Mouse (Mus musculus) bone marrow macrophage, adult 2 months (primary cell): ENCODE results near the gene Nt5e. TPM values are rescaled to one million over a fixed set of nuclear protein-coding genes. Genes with fewer than 3 reads are reported as not detected.

ENCODE experiments used
- H3K27ac ChIP-seq: 2 replicates; pipeline ENCODE4 v1.5.1; 2012; ENCODE audit warnings: low read depth, low read length; ENCODE audit not compliant: insufficient read depth
- H3K4me1 ChIP-seq: 2 replicates; pipeline ENCODE4 v1.6.1; 2012; ENCODE audit warnings: low read length; ENCODE audit not compliant: control insufficient read depth, insufficient read depth
- H3K4me3 ChIP-seq: 2 replicates; pipeline ENCODE4 v1.5.1; 2012; ENCODE audit warnings: mild to moderate bottlenecking, low read length, moderate library complexity; ENCODE audit not compliant: insufficient read depth
- CTCF ChIP-seq: IDR thresholded peaks from 2 replicates; pipeline ENCODE4 v1.5.1; 2012; ENCODE audit warnings: low read depth, mild to moderate bottlenecking, low read length, moderate library complexity
- POLR2A ChIP-seq: IDR thresholded peaks from 2 replicates; pipeline ENCODE4 v1.6.1; 2012; ENCODE audit warnings: mild to moderate bottlenecking, low read depth, low read length, borderline replicate concordance
- polyA plus RNA-seq: library from polyadenylated mRNA; stranded (reverse); fragments of >200 nt; gene quantifications from 2 replicates; pipeline ENCODE4 v1.2.4, GENCODE M21; 2012; ENCODE audit not compliant: missing spikeins, insufficient read depth, insufficient read length

The Nt5e gene
- polyA plus RNA-seq, 1 experiment = 0.15 TPM

DNA sequence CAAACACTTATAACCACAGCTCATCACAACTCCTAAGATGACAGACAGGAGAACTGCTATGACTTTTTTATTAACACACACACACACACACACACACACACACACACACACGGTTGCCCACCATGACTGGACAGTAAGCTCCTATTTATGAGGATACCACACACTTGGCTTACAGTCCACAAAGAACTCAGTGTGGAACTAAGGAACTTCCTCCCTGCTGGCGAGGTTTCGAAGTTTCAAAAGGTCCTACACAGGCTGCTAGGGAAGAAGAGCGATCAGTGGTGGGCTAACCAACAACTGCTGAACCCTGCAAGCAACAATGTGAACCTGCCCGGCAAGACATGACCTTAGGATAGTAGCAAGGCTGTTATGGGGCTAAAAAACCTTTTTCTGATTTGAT, 50.5 kb downstream of the Nt5e start:
- H3K27ac ChIP-seq = no peak overlapping the region
- peaks cover 4% of the 10 kb centered on the region for H3K4me1 ChIP-seq
- H3K4me3 ChIP-seq = no peak overlapping the region

DNA sequence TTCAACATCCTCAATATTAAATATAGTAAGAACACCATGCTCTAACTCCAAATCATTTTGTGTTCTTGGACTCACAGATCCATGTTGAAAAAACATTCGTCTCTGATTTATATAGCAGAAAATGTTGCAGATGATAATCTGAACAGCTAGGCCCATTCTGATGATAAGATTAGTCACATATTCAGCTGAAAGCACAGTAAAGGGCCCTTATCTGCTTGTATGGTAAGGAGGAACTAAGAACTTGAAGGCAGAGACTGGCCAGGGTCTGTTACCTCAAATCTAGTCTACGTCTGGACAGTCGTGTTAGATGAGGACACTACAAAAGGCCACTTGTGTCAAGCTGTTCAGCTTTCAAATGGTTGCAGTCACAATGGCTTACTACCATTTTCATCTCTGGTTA, 52.1 kb downstream of the Nt5e start:
- H3K27ac ChIP-seq = no peak overlapping the region
- no peak for TF ChIP-seq CTCF
- TF ChIP-seq POLR2A = no peak
- no peak overlapping the region for H3K4me3 ChIP-seq
- H3K4me1 ChIP-seq = peaks cover 4% of the 10 kb centered on the region

More for the DNA sequence above, 50.5 kb downstream of the Nt5e start:
- TF ChIP-seq POLR2A (no peak), CTCF (no peak)

DNA sequence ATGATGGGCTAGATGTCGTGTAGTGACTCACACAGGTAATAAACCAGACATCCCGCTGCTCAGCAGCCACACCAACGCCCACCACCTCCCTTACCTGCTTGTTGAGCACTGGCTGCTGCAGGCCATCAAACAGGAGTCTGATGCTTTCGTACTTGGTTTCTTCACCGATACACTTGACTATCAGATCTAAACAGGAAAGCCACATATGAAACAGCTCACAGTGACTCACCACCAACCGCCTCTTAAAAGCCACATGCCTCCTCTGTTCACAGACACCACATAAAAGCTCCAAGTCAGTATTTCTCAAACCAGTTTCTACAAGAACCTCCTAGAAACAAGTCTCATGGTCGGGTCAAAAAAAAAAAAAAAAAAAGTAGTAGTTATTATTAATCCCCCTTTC, 53.1 kb downstream of the Nt5e start:
- H3K27ac ChIP-seq = no peak overlapping the region
- TF ChIP-seq CTCF = no peak
- no peak for TF ChIP-seq POLR2A
- peaks cover 4% of the 10 kb centered on the region for H3K4me1 ChIP-seq
- no peak overlapping the region for H3K4me3 ChIP-seq

DNA sequence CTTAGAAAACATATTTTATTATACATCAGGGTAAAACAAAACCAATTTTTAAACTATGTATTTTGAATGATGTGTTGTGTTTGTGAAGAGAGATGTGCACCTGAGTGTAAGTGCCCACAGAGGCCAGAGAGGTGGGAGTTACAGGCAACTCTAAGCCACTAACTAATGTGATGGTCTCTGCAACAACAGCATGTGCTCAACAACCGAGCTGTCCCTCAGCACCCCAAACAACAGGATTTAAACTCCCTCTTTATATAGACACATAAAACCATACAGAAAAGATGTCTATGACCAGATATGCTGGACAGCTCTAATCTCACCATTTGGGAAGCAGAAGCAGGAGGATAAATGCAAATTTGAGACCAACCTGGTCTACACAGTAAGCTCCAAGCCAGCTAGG, 53.5 kb downstream of the Nt5e start:
- TF ChIP-seq POLR2A = no peak
- TF ChIP-seq CTCF = no peak
- Histone ChIP-seq H3K27ac (no peak overlapping the region), H3K4me3 (no peak overlapping the region), H3K4me1 (peaks cover 4% of the 10 kb centered on the region)

DNA sequence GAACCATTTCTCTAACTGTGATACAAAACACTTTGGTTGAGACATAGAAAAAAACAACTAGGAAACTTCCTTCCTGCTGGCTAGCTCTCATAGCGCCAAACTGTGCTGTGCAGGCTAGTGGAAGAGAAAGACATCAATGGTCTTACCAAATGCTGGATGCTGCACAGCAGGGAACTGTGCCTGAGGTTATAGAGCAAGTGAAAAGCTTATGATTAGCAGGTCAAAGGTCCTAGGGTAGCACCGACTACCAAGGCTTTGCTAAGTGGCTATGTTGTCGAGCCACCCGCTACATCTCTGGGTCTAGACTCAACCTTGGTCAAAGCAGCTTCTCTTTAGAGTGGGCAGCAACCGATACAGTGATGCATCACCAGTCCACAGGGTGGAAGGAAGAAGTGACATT, 61.8 kb downstream of the Nt5e start:
- no peaks in the 10 kb centered on the region for H3K4me1 ChIP-seq
- H3K27ac ChIP-seq = no peak overlapping the region
- no peak overlapping the region for H3K4me3 ChIP-seq
- TF ChIP-seq POLR2A (no peak), CTCF (no peak)

DNA sequence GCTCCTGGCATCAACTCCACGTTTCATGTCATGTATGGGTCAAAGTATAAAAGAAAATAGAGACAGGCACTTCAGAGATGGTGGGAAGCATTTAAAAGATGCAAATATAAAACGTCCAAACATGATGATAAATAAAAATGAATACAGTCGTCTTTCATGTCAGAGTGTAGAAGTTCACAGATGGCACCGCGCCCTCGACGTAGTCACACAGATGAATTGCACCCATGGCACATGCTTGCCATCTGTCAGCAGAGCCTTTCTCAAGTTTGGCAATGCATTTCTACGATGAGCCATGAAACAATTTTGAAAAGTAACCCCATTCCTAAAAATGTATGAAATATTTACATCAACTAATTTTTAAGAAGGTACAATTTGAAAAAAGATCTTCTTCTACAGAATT, 67.9 kb downstream of the Nt5e start:
- TF ChIP-seq POLR2A = no peak
- no peak for TF ChIP-seq CTCF
- Histone ChIP-seq H3K4me3 (no peak overlapping the region), H3K4me1 (no peaks in the 10 kb centered on the region), H3K27ac (no peak overlapping the region)

DNA sequence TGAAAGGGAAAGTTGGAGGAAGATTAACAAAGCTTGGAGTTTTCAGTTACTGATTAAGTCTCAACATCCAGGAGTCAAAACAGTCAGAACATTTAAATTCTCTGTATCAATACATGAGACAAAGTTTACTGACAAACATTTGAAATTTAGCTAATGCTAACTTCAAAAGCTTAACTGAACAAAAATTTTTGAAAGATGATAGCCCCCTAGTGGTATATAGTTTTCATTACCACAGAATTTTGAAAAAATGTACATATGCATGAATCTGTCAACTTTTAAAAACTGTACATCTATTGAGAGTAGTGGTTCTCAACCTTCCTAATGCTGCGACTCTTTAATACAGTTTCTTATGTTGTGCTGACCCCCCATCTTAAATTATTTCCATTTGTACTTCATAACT, 71.5 kb downstream of the Nt5e start:
- TF ChIP-seq CTCF (no peak), POLR2A (no peak)
- Histone ChIP-seq H3K27ac (no peak overlapping the region), H3K4me3 (no peak overlapping the region), H3K4me1 (no peaks in the 10 kb centered on the region)

DNA sequence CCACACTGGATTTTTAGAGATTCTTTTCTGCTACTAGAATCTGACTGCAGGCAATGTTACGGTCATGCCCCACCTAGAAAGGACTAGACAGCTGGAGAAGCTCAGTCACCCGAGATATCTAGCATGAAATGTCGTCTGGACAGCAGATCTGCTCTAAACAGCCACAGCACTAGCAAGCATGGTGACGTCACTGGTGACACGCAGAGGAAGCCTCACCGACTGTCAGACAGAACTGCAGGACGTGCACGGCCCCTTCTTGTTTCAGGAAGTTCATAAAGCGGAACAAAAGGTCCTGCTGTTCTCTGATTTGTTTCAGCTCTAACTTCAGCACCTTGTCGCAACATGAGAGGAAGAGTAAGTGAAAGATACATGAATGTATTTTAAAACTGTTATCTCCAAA, 77.1 kb downstream of the Nt5e start:
- peaks cover 12% of the 10 kb centered on the region for H3K4me1 ChIP-seq

DNA sequence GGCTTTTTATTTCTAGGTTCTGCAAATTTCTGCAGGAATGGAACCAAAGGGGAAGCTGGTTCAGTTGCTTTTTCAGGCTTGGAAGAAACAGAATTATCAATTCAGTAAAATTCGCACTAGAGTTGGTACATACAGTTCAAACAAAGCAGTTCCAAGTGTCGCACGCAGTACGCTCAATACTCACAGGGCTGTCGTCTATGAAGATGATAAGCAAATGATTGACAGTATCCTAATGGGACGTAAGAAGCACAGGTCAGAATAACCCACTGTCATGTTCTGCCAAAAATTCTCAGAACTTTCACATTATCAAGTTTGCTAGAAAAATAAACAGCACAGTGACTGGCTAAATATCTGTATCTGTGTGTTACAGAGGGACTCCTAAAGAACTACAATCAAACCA, 77.5 kb downstream of the Nt5e start:
- Histone ChIP-seq H3K4me3 (no peak overlapping the region), H3K4me1 (peaks cover 12% of the 10 kb centered on the region), H3K27ac (peak overlapping the region; percentile 18; the same call in 1 of the 2 replicates)
- TF ChIP-seq POLR2A (no peak), CTCF (no peak)

More for the DNA sequence above, 77.1 kb downstream of the Nt5e start:
- Histone ChIP-seq H3K4me3 (no peak overlapping the region), H3K27ac (peak overlapping the region; percentile 18)
- TF ChIP-seq CTCF (no peak), POLR2A (no peak)

DNA sequence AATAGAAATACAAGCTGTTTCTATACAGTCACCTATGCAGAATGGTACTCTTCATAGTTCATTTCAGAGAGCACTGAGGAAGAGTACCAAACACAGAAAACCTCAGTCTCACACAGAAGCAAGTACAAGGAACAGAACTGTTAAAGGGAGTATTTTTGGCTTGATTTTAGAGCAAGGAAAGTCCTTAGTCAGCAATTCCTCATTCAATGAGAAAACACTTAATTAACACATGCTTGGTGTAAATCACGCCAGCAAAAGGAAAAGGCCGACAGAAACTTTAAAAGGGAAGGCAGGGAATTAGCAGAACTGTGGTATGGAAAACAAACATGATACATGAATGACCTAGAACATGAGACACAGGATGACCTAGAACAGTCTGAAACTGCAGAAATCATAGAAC, 83.0 kb downstream of the Nt5e start:
- Histone ChIP-seq H3K4me3 (no peak overlapping the region), H3K27ac (no peak overlapping the region), H3K4me1 (peaks cover 5% of the 10 kb centered on the region)
- no peak for TF ChIP-seq POLR2A
- TF ChIP-seq CTCF = no peak

DNA sequence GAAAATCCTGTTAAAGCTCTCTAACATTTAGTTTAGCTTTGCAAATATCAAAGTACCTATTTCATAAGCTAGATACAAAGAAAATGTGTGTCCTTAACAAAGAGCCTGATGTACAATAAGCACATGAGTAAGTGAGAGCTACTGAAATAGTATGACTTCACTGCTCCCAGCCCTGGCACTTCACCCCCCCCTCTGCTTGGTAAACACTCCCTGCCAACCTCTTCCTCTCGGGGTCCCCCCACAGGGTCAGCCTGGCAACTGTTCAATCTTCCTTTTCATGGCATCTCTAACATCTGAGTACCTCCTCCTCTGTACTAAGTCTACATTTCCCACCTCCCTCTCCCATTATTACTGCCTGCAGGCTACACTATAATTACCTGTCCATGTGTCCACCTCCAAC, 89.8 kb downstream of the Nt5e start:
- H3K4me3 ChIP-seq = no peak overlapping the region
- TF ChIP-seq POLR2A (no peak), CTCF (no peak)
- no peaks in the 10 kb centered on the region for H3K4me1 ChIP-seq
- H3K27ac ChIP-seq = no peak overlapping the region

Other genes with a start within 250 kb of the Nt5e start
- gene Snx14, start 111.8 kb downstream of the Nt5e start, polyA plus RNA-seq = 39.0 and 40.4 TPM in 2 replicates
- 2.4 and 3.5 TPM in 2 replicates for gene Gm20537, start 129.4 kb downstream of the Nt5e start, polyA plus RNA-seq
- gene Syncrip, start 155.4 kb downstream of the Nt5e start, polyA plus RNA-seq = 87.7 and 105 TPM in 2 replicates
- 8.0 and 9.7 TPM in 2 replicates for gene Zfp949, start 220.8 kb downstream of the Nt5e start, polyA plus RNA-seq